In the genomic region with DNA sequence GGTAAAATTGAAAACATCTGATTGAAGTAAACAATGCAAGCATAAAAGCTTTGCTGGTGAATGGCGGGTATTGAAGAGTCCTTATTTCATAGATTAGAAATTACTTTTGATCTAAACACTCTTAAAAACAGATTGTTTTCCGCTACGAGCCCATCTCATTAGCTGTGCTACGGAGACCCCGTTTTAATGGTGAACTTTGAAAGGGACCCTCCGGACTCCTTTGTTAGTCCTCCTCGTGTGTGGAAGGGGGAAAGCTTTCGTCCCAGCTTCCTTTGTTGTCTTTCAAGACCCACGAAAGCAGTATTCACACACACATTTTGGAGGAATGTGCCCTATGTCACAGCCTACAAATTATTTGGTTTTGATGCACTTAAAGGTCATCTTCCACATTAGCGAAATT, we compare ENCODE assay signal across 20 mouse cellular contexts. TPM values are rescaled to one million over a fixed set of nuclear protein-coding genes. Genes with fewer than 3 reads are reported as not detected.
DNase-seq lines count a peak whose midpoint lies in the region; ATAC-seq and TF ChIP-seq lines count a peak whose summit lies in the region.
"Had no signal": no experiment of that assay in that cellular context is flagged by ENCODE, and none has a peak within 500 bp of the region (broad histone marks: within the 10 kb centered on the region; RNA-seq: fewer than 3 reads in every experiment).

No protein-coding gene starts in this region.

- 26% methylated on average over 10 of the region's 10 CpGs for WGBS in embryonic facial prominence, embryonic 11.5 days
- WGBS in forebrain, embryonic 14.5 days: 5% methylated on average over 10 of the region's 10 CpGs
- 19% methylated on average over 10 of the region's 10 CpGs for WGBS in neural tube, embryonic 12.5 days
- 85% methylated on average over 10 of the region's 10 CpGs for WGBS in intestine, postnatal 0 days

- no peak overlapping the region for H3K9ac ChIP-seq in embryonic facial prominence, embryonic 11.5 days (replicated peaks; ENCODE audit: low read length)
- peak overlapping the region; percentile 1; the same call in 1 of the 2 replicates for H3K9ac ChIP-seq in forebrain, embryonic 14.5 days (ENCODE audit: low read length)
- no peak overlapping the region for H3K9ac ChIP-seq in neural tube, embryonic 12.5 days
- H3K9ac ChIP-seq in intestine, postnatal 0 days (ENCODE audit: low read depth, low read length): no peak overlapping the region
- H3K9ac ChIP-seq: liver, embryonic 12.5 days; neural tube, embryonic 13.5 days had no signal

- peaks cover 6% of the 10 kb centered on the region for H3K4me1 ChIP-seq in embryonic facial prominence, embryonic 11.5 days (ENCODE audit: control insufficient read depth, insufficient read depth, low read length)
- peaks cover 16% of the 10 kb centered on the region; the same call in 1 of the 2 replicates for H3K4me1 ChIP-seq in forebrain, embryonic 14.5 days (ENCODE audit: control insufficient read depth, insufficient read depth, low read length)
- peaks cover 8% of the 10 kb centered on the region for H3K4me1 ChIP-seq in neural tube, embryonic 12.5 days
- no peaks in the 10 kb centered on the region for H3K4me1 ChIP-seq in intestine, postnatal 0 days (replicated peaks; ENCODE audit: control insufficient read depth, insufficient read depth, low read length)
- H3K4me1 ChIP-seq: liver, embryonic 12.5 days had no signal

- no peak for TF ChIP-seq CTCF in intestine, postnatal 0 days (IDR thresholded peaks at IDR 0.05; ENCODE audit: low read depth)

- no peak for ATAC-seq in embryonic facial prominence, embryonic 11.5 days (replicated peaks; ENCODE audit: insufficient number of reproducible peaks, low FRiP score, low TSS enrichment, low read depth)
- no peak for ATAC-seq in forebrain, embryonic 14.5 days
- ATAC-seq in neural tube, embryonic 12.5 days (ENCODE audit: low FRiP score, low read depth): no peak
- no peak for ATAC-seq in intestine, postnatal 0 days
- ATAC-seq: hindbrain, postnatal 0 days; liver, embryonic 12.5 days had no signal

- no peaks in the 10 kb centered on the region for H3K9me3 ChIP-seq in embryonic facial prominence, embryonic 11.5 days (replicated peaks; ENCODE audit: control insufficient read depth, low read length)
- H3K9me3 ChIP-seq in forebrain, embryonic 14.5 days (replicated peaks; ENCODE audit: control insufficient read depth, low read length): no peaks in the 10 kb centered on the region
- no peaks in the 10 kb centered on the region for H3K9me3 ChIP-seq in neural tube, embryonic 12.5 days
- no peaks in the 10 kb centered on the region for H3K9me3 ChIP-seq in intestine, postnatal 0 days (ENCODE audit: control insufficient read depth)
- H3K9me3 ChIP-seq: liver, embryonic 12.5 days; neural tube, embryonic 13.5 days had no signal

- no peaks in the 10 kb centered on the region for H3K36me3 ChIP-seq in embryonic facial prominence, embryonic 11.5 days (replicated peaks; ENCODE audit: control insufficient read depth, insufficient read depth, low read depth, low read length)
- no peaks in the 10 kb centered on the region for H3K36me3 ChIP-seq in forebrain, embryonic 14.5 days (ENCODE audit: control insufficient read depth, insufficient read depth, low read length)
- no peaks in the 10 kb centered on the region for H3K36me3 ChIP-seq in neural tube, embryonic 12.5 days
- no peaks in the 10 kb centered on the region for H3K36me3 ChIP-seq in intestine, postnatal 0 days (ENCODE audit: control insufficient read depth, insufficient read depth)
- H3K36me3 ChIP-seq: liver, embryonic 12.5 days; neural tube, embryonic 13.5 days had no signal

- H3K27ac ChIP-seq in embryonic facial prominence, embryonic 11.5 days (replicated peaks; ENCODE audit: low read depth, low read length): peak overlapping the region; percentile 48
- no peak overlapping the region for H3K27ac ChIP-seq in forebrain, embryonic 14.5 days (ENCODE audit: low read depth, low read length)
- H3K27ac ChIP-seq in neural tube, embryonic 12.5 days: no peak overlapping the region
- H3K27ac ChIP-seq in intestine, postnatal 0 days (ENCODE audit: low read depth, low read length): no peak overlapping the region
- H3K27ac ChIP-seq: heart, adult 2 months; hindbrain, postnatal 0 days; liver, embryonic 12.5 days; neural tube, embryonic 13.5 days had no signal

- H3K4me2 ChIP-seq in embryonic facial prominence, embryonic 11.5 days (ENCODE audit: low read depth, low read length): no peak overlapping the region
- peak overlapping the region; percentile 32 for H3K4me2 ChIP-seq in forebrain, embryonic 14.5 days (ENCODE audit: low read length)
- peak overlapping the region; percentile 22; the same call in 1 of the 2 replicates for H3K4me2 ChIP-seq in neural tube, embryonic 12.5 days (replicated peaks)
- H3K4me2 ChIP-seq in intestine, postnatal 0 days (replicated peaks; ENCODE audit: low read depth): no peak overlapping the region
- H3K4me2 ChIP-seq: liver, embryonic 12.5 days; neural tube, embryonic 13.5 days had no signal

- no peaks in the 10 kb centered on the region for H3K27me3 ChIP-seq in embryonic facial prominence, embryonic 11.5 days (ENCODE audit: control insufficient read depth, insufficient read depth, low read length)
- no peaks in the 10 kb centered on the region for H3K27me3 ChIP-seq in forebrain, embryonic 14.5 days (replicated peaks; ENCODE audit: control insufficient read depth, insufficient read depth, low read length)
- no peaks in the 10 kb centered on the region for H3K27me3 ChIP-seq in neural tube, embryonic 12.5 days (replicated peaks)
- H3K27me3 ChIP-seq in intestine, postnatal 0 days (replicated peaks; ENCODE audit: control insufficient read depth, insufficient read depth, low read length): no peaks in the 10 kb centered on the region
- H3K27me3 ChIP-seq: liver, embryonic 12.5 days; neural tube, embryonic 13.5 days had no signal

- intact Hi-C loops in heart, postnatal 14 days (cut with DNase I): no loop called here

- peak; percentile 84 for DNase-seq in heart, adult 11 months
- DNase-seq in heart, postnatal 14 days: no peak
- peak; percentile 54 for DNase-seq in embryonic facial prominence, embryonic 11.5 days (ENCODE audit: low spot score)
- DNase-seq in forebrain, embryonic 14.5 days (ENCODE audit: low spot score): peak; percentile 36
- DNase-seq in layer of hippocampus, postnatal 36 days: no peak
- DNase-seq in kidney, postnatal 4 days: no peak
- DNase-seq: cerebellum, adult 8-10 months; gastrocnemius, postnatal 14 days; heart, adult 2 months; kidney, adult 11 months; lung, adult 2 months; lung, postnatal 36 days; right cerebral cortex, postnatal 14 days; thymus, postnatal 4 days had no signal

- H3K4me3 ChIP-seq in embryonic facial prominence, embryonic 11.5 days (ENCODE audit: low read depth, low read length): no peak overlapping the region
- no peak overlapping the region for H3K4me3 ChIP-seq in forebrain, embryonic 14.5 days (ENCODE audit: low read depth, low read length)
- no peak overlapping the region for H3K4me3 ChIP-seq in neural tube, embryonic 12.5 days
- H3K4me3 ChIP-seq in intestine, postnatal 0 days (ENCODE audit: low read depth, low read length): no peak overlapping the region
- H3K4me3 ChIP-seq: erythroblast, embryonic 14.5 days; heart, adult 2 months; liver, embryonic 12.5 days; neural tube, embryonic 13.5 days had no signal

RNA-seq across cellular contexts. Expression of gene Msrb3, which starts 44.6 kb away (rescaled TPM):
- 100 to 1,000 TPM; 104 TPM for total RNA-seq in heart, postnatal 14 days (2021)
- polyA plus RNA-seq in embryonic facial prominence, embryonic 11.5 days (2014; fragmentation: Nextera tagmentation; extraction: Ambion mirVana): 6.4 and 6.6 TPM in 2 replicates
- polyA plus RNA-seq in forebrain, embryonic 14.5 days (2014; fragmentation: Nextera tagmentation; extraction: Ambion mirVana): 0.87 and 1.4 TPM in 2 replicates
- polyA plus RNA-seq in neural tube, embryonic 12.5 days (2016; fragmentation: Nextera tagmentation; extraction: Ambion mirVana): 3.4 and 3.5 TPM in 2 replicates
- total RNA-seq in layer of hippocampus, postnatal 36 days (2021): 1 to 10 TPM; 3.4 to 4.6 TPM
- polyA plus RNA-seq in intestine, postnatal 0 days (2015; fragmentation: Nextera tagmentation; extraction: Ambion mirVana): 17.2 and 18.5 TPM in 2 replicates
- polyA plus RNA-seq: erythroblast, embryonic 14.5 days had no signal

Comparison
In these comparisons a context has a peak if more than half of its experiments do, and no peak if none do; other contexts are left out.
1. DNase-seq: peak in heart, adult 11 months (single experiment), embryonic facial prominence, embryonic 11.5 days (single experiment) and forebrain, embryonic 14.5 days (single experiment); none in heart, postnatal 14 days (0 of 2), layer of hippocampus, postnatal 36 days (0 of 2) and kidney, postnatal 4 days (0 of 2).
2. H3K4me2 ChIP-seq: peak in forebrain, embryonic 14.5 days (single experiment) and neural tube, embryonic 12.5 days (single experiment); none in embryonic facial prominence, embryonic 11.5 days (single experiment) and intestine, postnatal 0 days (single experiment).